Mouse (Mus musculus) ES-E14 (cell line): ENCODE measurements around the gene Prepl.

Source experiments
- CHD2 ChIP-seq: IDR thresholded peaks from 2 replicates; pipeline ENCODE4 v1.6.1; 2014; ENCODE audit warnings: mild to moderate bottlenecking, low read depth, low read length, inconsistent platforms
- HCFC1 ChIP-seq: IDR thresholded peaks from 2 replicates; pipeline ENCODE4 v1.6.1; 2012; ENCODE audit warnings: low read length, inconsistent platforms, borderline replicate concordance; ENCODE audit not compliant: insufficient read depth
- MAFK ChIP-seq: IDR thresholded peaks from 2 replicates; pipeline ENCODE4 v1.6.1; 2014; ENCODE audit warnings: mild to moderate bottlenecking, low read depth, low read length, inconsistent platforms; ENCODE audit not compliant: insufficient read depth
- ZC3H11A ChIP-seq: IDR thresholded peaks from 2 replicates; pipeline ENCODE4 v1.6.1; 2012; ENCODE audit warnings: low read depth, mild to moderate bottlenecking, inconsistent platforms, low read length, borderline replicate concordance
- ZNF384 ChIP-seq: IDR thresholded peaks from 2 replicates; pipeline ENCODE4 v1.6.1; 2012; ENCODE audit warnings: low read depth, low read length, inconsistent platforms

DNA sequence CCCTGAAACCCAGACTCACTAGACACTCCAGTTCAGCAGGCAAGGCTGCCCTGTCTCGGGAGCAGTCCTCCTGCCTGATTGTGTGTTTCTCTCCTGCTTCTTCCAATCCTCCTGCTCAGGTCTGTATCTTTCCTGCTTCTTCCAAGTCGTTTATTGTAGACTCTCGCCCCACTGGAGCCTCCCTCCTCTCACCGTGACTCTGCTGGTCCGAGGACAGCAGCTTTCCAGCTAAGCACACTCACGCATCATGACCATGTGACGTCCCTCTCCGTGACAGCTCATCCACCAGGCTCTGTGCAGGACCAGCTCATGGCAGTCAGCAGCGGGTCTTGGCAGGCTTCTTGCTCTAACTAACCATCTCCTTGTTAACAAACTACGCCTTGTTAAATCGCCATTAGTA, 56.0 kb downstream of the Prepl start:
- no peak for TF ChIP-seq HCFC1
- TF ChIP-seq ZNF384 = no peak
- no peak for TF ChIP-seq MAFK
- no peak for TF ChIP-seq ZC3H11A
- no peak for TF ChIP-seq CHD2
